Mouse (Mus musculus): ENCODE results near the gene Bms1. TPM values are rescaled to one million over a fixed set of nuclear protein-coding genes. Genes with fewer than 3 reads are reported as not detected.

Gene Bms1
- polyA plus RNA-seq, 1 experiment from 2014 or later = 18.4 TPM

GRCm38 (mm10) chr6:118385962-118386361 is 33.3 kb downstream of the Bms1 start:
- no peaks in the 10 kb centered on the region for H3K9me3 ChIP-seq (replicated peaks)
- H3K4me3 ChIP-seq (replicated peaks) = no peak overlapping the region
- ATAC-seq (ENCODE audit: low FRiP score) = no peak
- H3K4me1 ChIP-seq = no peaks in the 10 kb centered on the region
- no peak overlapping the region for H3K27ac ChIP-seq (replicated peaks)
- no peak overlapping the region for H3K4me2 ChIP-seq
- whole genome bisulfite sequencing = 87% methylated on average over 3 of the region's 3 CpGs
- no peak overlapping the region for H3K9ac ChIP-seq (replicated peaks)
- H3K36me3 ChIP-seq = peaks cover 56% of the 10 kb centered on the region
- no peaks in the 10 kb centered on the region for H3K27me3 ChIP-seq (replicated peaks)

- WGBS = 90% methylated on average over 4 of the region's 4 CpGs
Measured at GRCm38 (mm10) chr6:118381234-118381633, 38.0 kb downstream of the Bms1 start.

GRCm38 (mm10) chr6:118380630-118381029 is 38.6 kb downstream of the Bms1 start:
- Histone ChIP-seq H3K9me3 (replicated peaks) (no peaks in the 10 kb centered on the region), H3K4me2 (no peak overlapping the region), H3K4me1 (peaks cover 7% of the 10 kb centered on the region), H3K27me3 (replicated peaks) (no peaks in the 10 kb centered on the region), H3K36me3 (peaks cover 30% of the 10 kb centered on the region), H3K4me3 (replicated peaks) (no peak overlapping the region), H3K27ac (replicated peaks) (no peak overlapping the region), H3K9ac (replicated peaks) (no peak overlapping the region)
- 68% methylated on average over 3 of the region's 3 CpGs for WGBS
- ATAC-seq (ENCODE audit: low FRiP score) = no peak

More at GRCm38 (mm10) chr6:118381234-118381633, 38.0 kb downstream of the Bms1 start:
- H3K4me1 ChIP-seq = peaks cover 7% of the 10 kb centered on the region
- no peak for ATAC-seq (ENCODE audit: low FRiP score)
- no peak overlapping the region for H3K4me3 ChIP-seq (replicated peaks)
- peaks cover 30% of the 10 kb centered on the region for H3K36me3 ChIP-seq
- no peaks in the 10 kb centered on the region for H3K9me3 ChIP-seq (replicated peaks)
- no peaks in the 10 kb centered on the region for H3K27me3 ChIP-seq (replicated peaks)
- no peak overlapping the region for H3K4me2 ChIP-seq
- no peak overlapping the region for H3K9ac ChIP-seq (replicated peaks)
- no peak overlapping the region for H3K27ac ChIP-seq (replicated peaks)

GRCm38 (mm10) chr6:118379451-118380167 is 39.7 kb downstream of the Bms1 start:
- 31% methylated on average over 20 of the region's 20 CpGs for WGBS
- H3K27me3 ChIP-seq (replicated peaks) = 0 out of 2 replicates have a peak, but pooled peaks cover 5% of the 10 kb centered on the region

GRCm38 (mm10) chr6:118377611-118378010 is 41.7 kb downstream of the Bms1 start:
- Histone ChIP-seq H3K27ac (replicated peaks) (no peak overlapping the region), H3K4me3 (replicated peaks) (no peak overlapping the region), H3K9ac (replicated peaks) (no peak overlapping the region), H3K36me3 (peaks cover 8% of the 10 kb centered on the region; the same call in 1 of the 2 replicates), H3K9me3 (replicated peaks) (no peaks in the 10 kb centered on the region), H3K4me1 (peaks cover 11% of the 10 kb centered on the region), H3K27me3 (replicated peaks) (0 out of 2 replicates have a peak, but pooled peaks cover 7% of the 10 kb centered on the region), H3K4me2 (no peak overlapping the region)
- no peak for ATAC-seq (ENCODE audit: low FRiP score)
- WGBS = 63% methylated on average over 8 of the region's 10 CpGs

More at GRCm38 (mm10) chr6:118379451-118380167, 39.7 kb downstream of the Bms1 start:
- H3K9ac ChIP-seq (replicated peaks) = peak overlapping the region; percentile 28; the same call in 1 of the 2 replicates
- no peak overlapping the region for H3K27ac ChIP-seq (replicated peaks)
- H3K4me3 ChIP-seq (replicated peaks) = no peak overlapping the region
- no peaks in the 10 kb centered on the region for H3K9me3 ChIP-seq (replicated peaks)
- peaks cover 25% of the 10 kb centered on the region for H3K36me3 ChIP-seq
- H3K4me1 ChIP-seq = peaks cover 7% of the 10 kb centered on the region
- peak; percentile 88 for ATAC-seq (ENCODE audit: low FRiP score)
- peak overlapping the region; percentile 51 for H3K4me2 ChIP-seq

- H3K27me3 ChIP-seq (replicated peaks) = 0 out of 2 replicates have a peak, but pooled peaks cover 7% of the 10 kb centered on the region
- H3K36me3 ChIP-seq = no peaks in the 10 kb centered on the region
- WGBS = 70% methylated on average over 10 of the region's 10 CpGs
- H3K27ac ChIP-seq (replicated peaks) = no peak overlapping the region
- H3K9ac ChIP-seq (replicated peaks) = no peak overlapping the region
- H3K9me3 ChIP-seq (replicated peaks) = no peaks in the 10 kb centered on the region
- peaks cover 11% of the 10 kb centered on the region for H3K4me1 ChIP-seq
- ATAC-seq (ENCODE audit: low FRiP score) = no peak
- H3K4me3 ChIP-seq (replicated peaks) = no peak overlapping the region
- H3K4me2 ChIP-seq = no peak overlapping the region
Measured at GRCm38 (mm10) chr6:118376023-118376422, 43.3 kb downstream of the Bms1 start.

- H3K36me3 ChIP-seq = no peaks in the 10 kb centered on the region
- H3K4me1 ChIP-seq = peaks cover 11% of the 10 kb centered on the region
- no peak for ATAC-seq (ENCODE audit: low FRiP score)
- 0 out of 2 replicates have a peak, but pooled peaks cover 7% of the 10 kb centered on the region for H3K27me3 ChIP-seq (replicated peaks)
- 70% methylated on average over 3 of the region's 3 CpGs for WGBS
- no peak overlapping the region for H3K27ac ChIP-seq (replicated peaks)
- H3K9ac ChIP-seq (replicated peaks) = no peak overlapping the region
- H3K4me2 ChIP-seq = no peak overlapping the region
- no peak overlapping the region for H3K4me3 ChIP-seq (replicated peaks)
- H3K9me3 ChIP-seq (replicated peaks) = no peaks in the 10 kb centered on the region
Measured at GRCm38 (mm10) chr6:118375457-118375856, 43.8 kb downstream of the Bms1 start.

GRCm38 (mm10) chr6:118375026-118375425 is 44.2 kb downstream of the Bms1 start:
- H3K4me2 ChIP-seq = no peak overlapping the region
- peaks cover 11% of the 10 kb centered on the region for H3K4me1 ChIP-seq
- no peak overlapping the region for H3K4me3 ChIP-seq (replicated peaks)
- no peak for ATAC-seq (ENCODE audit: low FRiP score)
- H3K27ac ChIP-seq (replicated peaks) = no peak overlapping the region
- H3K36me3 ChIP-seq = no peaks in the 10 kb centered on the region
- H3K27me3 ChIP-seq (replicated peaks) = 0 out of 2 replicates have a peak, but pooled peaks cover 7% of the 10 kb centered on the region
- WGBS = 77% methylated on average over 3 of the region's 3 CpGs
- H3K9me3 ChIP-seq (replicated peaks) = no peaks in the 10 kb centered on the region
- no peak overlapping the region for H3K9ac ChIP-seq (replicated peaks)

- Histone ChIP-seq H3K4me1 (0 out of 2 replicates have a peak, but pooled peaks cover 4% of the 10 kb centered on the region), H3K27ac (replicated peaks) (no peak overlapping the region), H3K4me2 (no peak overlapping the region), H3K9me3 (replicated peaks) (no peaks in the 10 kb centered on the region), H3K27me3 (replicated peaks) (0 out of 2 replicates have a peak, but pooled peaks cover 7% of the 10 kb centered on the region), H3K4me3 (replicated peaks) (no peak overlapping the region), H3K9ac (replicated peaks) (no peak overlapping the region), H3K36me3 (no peaks in the 10 kb centered on the region)
- 37% methylated on average over 5 of the region's 5 CpGs for WGBS
- ATAC-seq (ENCODE audit: low FRiP score) = no peak
Measured at GRCm38 (mm10) chr6:118373294-118373693, 46.0 kb downstream of the Bms1 start.

- Histone ChIP-seq H3K9ac (replicated peaks) (no peak overlapping the region), H3K9me3 (replicated peaks) (no peaks in the 10 kb centered on the region), H3K36me3 (no peaks in the 10 kb centered on the region), H3K4me2 (no peak overlapping the region), H3K4me3 (replicated peaks) (no peak overlapping the region), H3K4me1 (0 out of 2 replicates have a peak, but pooled peaks cover 4% of the 10 kb centered on the region), H3K27me3 (replicated peaks) (0 out of 2 replicates have a peak, but pooled peaks cover 7% of the 10 kb centered on the region), H3K27ac (replicated peaks) (no peak overlapping the region)
- no peak; the same call in 1 of the 2 replicates for ATAC-seq (ENCODE audit: low FRiP score)
- 65% methylated on average over 5 of the region's 5 CpGs for WGBS
Measured at GRCm38 (mm10) chr6:118372794-118373193, 46.5 kb downstream of the Bms1 start.

GRCm38 (mm10) chr6:118367502-118367901 is 51.8 kb downstream of the Bms1 start:
- no peaks in the 10 kb centered on the region for H3K4me1 ChIP-seq
- no peak overlapping the region for H3K4me2 ChIP-seq
- 88% methylated on average over 7 of the region's 7 CpGs for WGBS
- no peaks in the 10 kb centered on the region for H3K36me3 ChIP-seq
- no peak overlapping the region for H3K9ac ChIP-seq (replicated peaks)
- no peak overlapping the region for H3K4me3 ChIP-seq (replicated peaks)
- ATAC-seq (ENCODE audit: low FRiP score) = no peak
- H3K27ac ChIP-seq (replicated peaks) = no peak overlapping the region
- no peaks in the 10 kb centered on the region for H3K27me3 ChIP-seq (replicated peaks)
- H3K9me3 ChIP-seq (replicated peaks) = no peaks in the 10 kb centered on the region

- H3K27ac ChIP-seq (replicated peaks) = no peak overlapping the region
- no peaks in the 10 kb centered on the region for H3K4me1 ChIP-seq
- no peak for ATAC-seq (ENCODE audit: low FRiP score)
- no peaks in the 10 kb centered on the region for H3K27me3 ChIP-seq (replicated peaks)
- no peak overlapping the region for H3K4me2 ChIP-seq
- no peak overlapping the region for H3K9ac ChIP-seq (replicated peaks)
- no peaks in the 10 kb centered on the region for H3K9me3 ChIP-seq (replicated peaks)
- WGBS = 61% methylated on average over 3 of the region's 3 CpGs
- no peaks in the 10 kb centered on the region for H3K36me3 ChIP-seq
- no peak overlapping the region for H3K4me3 ChIP-seq (replicated peaks)
Measured at GRCm38 (mm10) chr6:118366196-118366595, 53.1 kb downstream of the Bms1 start.

Measured in neural tube, embryonic 15.5 days (tissue).